Mouse (Mus musculus) olfactory bulb, adult 2 months (tissue): ENCODE data around the gene Vsir.

Experiments used
- CTCF ChIP-seq: fragments of 200-500 bp; IDR thresholded peaks from 2 replicates; pipeline ENCODE4 v1.5.1; 2012; ENCODE audit warnings: low read depth, mild to moderate bottlenecking, low read length, moderate library complexity; ENCODE audit not compliant: insufficient read depth
- POLR2A ChIP-seq: fragments of 200-500 bp; IDR thresholded peaks from 2 replicates; pipeline ENCODE4 v1.6.1; 2012; ENCODE audit warnings: mild to moderate bottlenecking, low read depth, low read length, moderate library complexity; ENCODE audit not compliant: insufficient read depth

GRCm38 (mm10) chr10:60407831-60408230 is 61.2 kb downstream of the Vsir start:
- peak; percentile 89 for TF ChIP-seq CTCF
- TF ChIP-seq POLR2A, result no peak
